Mouse (Mus musculus) embryonic facial prominence, embryonic 12.5 days (tissue): Measurements from ENCODE around the gene Nid2. TPM values are rescaled to one million over a fixed set of nuclear protein-coding genes. Genes with fewer than 3 reads are reported as not detected.

Experiments used
- ATAC-seq: fragments of 200-750 bp; cut with Nextera tagmentation; 2 replicates; pipeline ENCODE4 v1.8.0; 2017; ENCODE audit not compliant: insufficient number of reproducible peaks, insufficient read depth, low FRiP score, low TSS enrichment
- H3K27ac ChIP-seq: fragments of 300-500 bp; sonication (generic); 2 replicates; pipeline ENCODE4 v1.5.1; 2016; ENCODE audit warnings: mild to moderate bottlenecking
- H3K27me3 ChIP-seq: fragments of 300-500 bp; sonication (generic); 2 replicates; pipeline ENCODE4 v1.6.1; 2016; ENCODE audit warnings: mild to moderate bottlenecking, moderate library complexity
- H3K36me3 ChIP-seq: fragments of 300-500 bp; sonication (generic); 2 replicates; pipeline ENCODE4 v1.6.1; 2016; ENCODE audit warnings: mild to moderate bottlenecking
- H3K4me1 ChIP-seq: fragments of 300-500 bp; sonication (generic); 2 replicates; pipeline ENCODE4 v1.6.1; 2016
- H3K4me2 ChIP-seq: fragments of 300-500 bp; sonication (generic); replicated peaks from 2 replicates; pipeline ENCODE4 v1.6.1; 2016; ENCODE audit warnings: mild to moderate bottlenecking, moderate library complexity
- H3K4me3 ChIP-seq: fragments of 300-500 bp; sonication (generic); 2 replicates; pipeline ENCODE4 v1.5.1; 2016; ENCODE audit warnings: mild to moderate bottlenecking
- H3K9ac ChIP-seq: fragments of 300-500 bp; sonication (generic); 2 replicates; pipeline ENCODE4 v1.6.1; 2016; ENCODE audit warnings: mild to moderate bottlenecking, moderate library complexity
- H3K9me3 ChIP-seq: fragments of 300-500 bp; sonication (generic); 2 replicates; pipeline ENCODE4 v1.6.1; 2016; ENCODE audit warnings: mild to moderate bottlenecking, moderate library complexity
- WGBS: fragments of 180-500 bp; shearing (Covaris S2); methylation state at CpG from one replicate; pipeline ENCODE4 v1.1.7; 2016; 5-methylcytosine and 5-hydroxymethylcytosine counted together
- polyA plus RNA-seq: library from polyadenylated mRNA; unstranded; fragments of >200 nt; fragmentation: Nextera tagmentation; extraction: Ambion mirVana; gene quantifications from 2 replicates; pipeline ENCODE4 v1.2.1, GENCODE M21; 2016

The Nid2 gene
- polyA plus RNA-seq, result 85.7 and 87.2 TPM in 2 replicates

DNA sequence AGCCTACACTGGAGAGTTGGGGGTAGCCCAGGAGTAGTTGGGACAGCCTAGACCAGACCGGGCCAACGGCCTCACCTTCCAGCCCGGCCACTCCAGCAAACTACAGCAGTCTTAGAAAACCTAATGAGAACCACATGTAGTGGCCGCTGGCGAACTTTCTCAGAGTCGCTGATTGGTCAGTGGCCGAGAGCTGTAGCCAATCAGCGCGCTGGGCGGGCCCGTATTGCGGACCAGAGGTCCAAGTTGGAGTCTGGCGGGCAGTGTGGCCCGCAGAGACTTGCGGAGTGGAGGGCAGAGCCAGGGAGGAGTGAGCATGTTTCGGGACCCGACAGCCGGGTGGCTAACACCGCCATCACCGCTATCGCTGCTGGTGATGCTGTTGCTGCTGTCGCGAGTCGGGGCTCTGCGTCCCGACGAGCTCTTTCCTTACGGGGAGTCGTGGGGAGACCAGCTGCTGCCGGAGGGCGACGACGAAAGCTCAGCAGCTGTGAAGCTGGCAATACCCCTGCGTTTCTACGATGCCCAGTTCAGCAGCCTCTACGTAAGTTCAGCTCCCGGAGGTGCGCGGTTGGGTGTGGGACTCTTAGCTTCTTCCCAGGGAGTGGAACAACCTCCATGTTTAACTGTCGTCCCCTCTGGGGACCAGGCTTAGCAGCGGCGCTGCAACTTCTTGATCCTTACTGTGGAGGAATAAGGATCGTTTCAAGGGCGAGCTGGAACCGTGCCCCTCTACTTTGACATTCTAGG, at the start of gene Nid2:
Gene Nid2 (plus strand): TSS at position 241 of the 747 bp plus-strand sequence.
- Histone ChIP-seq H3K4me3 (peak within 1 kb of the TSS; percentile 59), H3K9ac (peak within 1 kb of the TSS; percentile 59), H3K4me1 (peaks cover 37% of the 10 kb centered on the region), H3K36me3 (0 out of 2 replicates have a peak, but pooled peaks cover 4% of the 10 kb centered on the region), H3K27me3 (0 out of 2 replicates have a peak, but pooled peaks cover 5% of the 10 kb centered on the region), H3K4me2 (peak within 1 kb of the TSS; percentile 67), H3K27ac (peak within 1 kb of the TSS; percentile 93), H3K9me3 (no peaks in the 10 kb centered on the region)
- ATAC-seq, result peak; percentile 92
- under 1% methylated on average over 45 of the region's 45 CpGs for WGBS

DNA sequence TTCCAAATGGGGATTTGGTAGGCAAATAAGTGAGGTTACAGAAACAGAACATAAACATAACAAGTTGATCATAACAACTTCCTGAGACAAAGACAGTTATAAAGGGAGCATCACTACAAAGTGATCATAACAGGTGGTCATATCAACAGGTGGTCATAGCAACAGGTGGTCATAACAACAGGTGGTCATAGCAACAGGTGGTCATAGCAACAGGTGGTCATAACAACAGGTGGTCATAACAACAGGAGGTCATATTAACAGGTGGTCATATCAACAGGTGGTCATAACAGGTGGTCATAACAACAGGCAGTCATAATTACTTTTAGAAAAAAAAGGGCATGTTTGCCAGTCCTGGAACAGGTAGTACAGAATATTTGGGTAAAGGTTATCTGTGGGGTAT, 49.5 kb upstream of the Nid2 start:
- no peaks in the 10 kb centered on the region for H3K4me1 ChIP-seq
- no peak for ATAC-seq
- no peaks in the 10 kb centered on the region for H3K9me3 ChIP-seq
- no peak overlapping the region for H3K4me2 ChIP-seq
- H3K27me3 ChIP-seq, result no peaks in the 10 kb centered on the region
- H3K9ac ChIP-seq, result no peak overlapping the region
- no peak overlapping the region for H3K27ac ChIP-seq
- H3K36me3 ChIP-seq, result no peaks in the 10 kb centered on the region
- H3K4me3 ChIP-seq, result no peak overlapping the region

DNA sequence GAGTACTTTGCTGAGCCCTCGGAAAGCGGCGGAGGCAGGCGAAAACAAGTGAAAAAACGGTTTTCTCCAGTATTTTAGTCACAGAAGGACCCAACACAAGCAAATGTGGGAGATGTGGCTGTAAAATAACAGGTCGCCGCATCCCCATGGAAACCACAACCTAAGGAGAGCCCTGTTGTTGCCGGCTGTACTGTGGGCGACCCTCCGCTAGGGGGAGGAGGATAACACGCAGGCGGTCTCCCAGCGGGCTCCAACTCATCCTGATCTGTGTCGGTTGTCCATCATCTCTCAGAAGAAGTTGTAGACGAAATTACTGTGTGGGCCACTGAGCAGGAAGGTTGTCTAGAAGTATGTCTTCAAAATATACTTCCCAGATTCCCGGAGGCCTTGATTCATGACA, 45.4 kb upstream of the Nid2 start:
- H3K9ac ChIP-seq, result no peak overlapping the region
- H3K9me3 ChIP-seq, result no peaks in the 10 kb centered on the region
- no peak for ATAC-seq
- peaks cover 14% of the 10 kb centered on the region for H3K4me1 ChIP-seq
- no peak overlapping the region for H3K27ac ChIP-seq
- no peaks in the 10 kb centered on the region for H3K27me3 ChIP-seq
- peak overlapping the region; percentile 28; the same call in 1 of the 2 replicates for H3K4me2 ChIP-seq
- 12% methylated on average over 16 of the region's 16 CpGs for whole genome bisulfite sequencing
- no peak overlapping the region for H3K4me3 ChIP-seq
- no peaks in the 10 kb centered on the region for H3K36me3 ChIP-seq

DNA sequence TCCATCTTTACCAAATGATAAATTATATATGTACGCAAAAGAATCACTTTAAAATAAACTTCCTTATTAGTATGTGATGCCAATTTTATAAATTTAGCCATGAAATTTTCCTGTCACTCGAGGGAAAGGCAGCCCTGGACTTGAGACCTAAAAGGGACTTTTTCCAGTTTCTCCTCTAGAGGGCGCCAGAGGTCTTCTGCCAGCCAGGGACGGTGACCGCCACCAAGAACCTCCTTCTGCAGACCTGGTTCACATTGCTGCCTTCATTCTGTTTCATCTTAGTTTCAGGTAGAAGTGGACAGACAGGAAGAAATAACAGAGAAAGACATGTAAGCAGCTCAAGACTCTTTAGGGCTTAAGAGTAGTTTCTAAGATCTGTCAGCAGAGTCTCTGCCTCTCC, 44.6 kb upstream of the Nid2 start:
- Histone ChIP-seq H3K9me3 (no peaks in the 10 kb centered on the region), H3K9ac (no peak overlapping the region), H3K27ac (no peak overlapping the region), H3K4me1 (peaks cover 14% of the 10 kb centered on the region), H3K4me2 (no peak overlapping the region), H3K36me3 (no peaks in the 10 kb centered on the region), H3K27me3 (no peaks in the 10 kb centered on the region), H3K4me3 (no peak overlapping the region)
- ATAC-seq, result no peak
- 3% methylated on average over 5 of the region's 5 CpGs for WGBS

DNA sequence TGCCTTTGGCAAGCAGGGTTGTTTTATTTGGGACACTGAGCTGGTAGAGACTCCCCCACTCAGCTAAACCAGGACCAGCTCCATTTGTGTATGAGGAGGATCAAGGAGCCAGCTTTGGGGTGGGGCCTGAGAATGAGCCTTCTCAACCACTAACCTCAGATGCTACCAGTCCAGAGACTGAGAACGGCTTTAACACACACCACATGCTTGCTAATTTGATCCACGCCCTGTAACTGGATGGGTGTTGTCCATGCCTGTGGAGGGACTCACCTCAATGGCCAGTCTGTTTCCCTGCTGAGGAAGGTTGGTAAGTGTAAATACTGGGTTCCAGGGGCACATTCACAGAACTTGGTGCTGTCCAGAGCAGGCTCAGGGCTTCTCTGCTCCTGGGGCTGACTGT, 44.1 kb upstream of the Nid2 start:
- H3K27ac ChIP-seq, result 0 out of 2 replicates have a peak overlapping the region, but pooled peaks have one; percentile 26
- H3K9ac ChIP-seq, result no peak overlapping the region
- H3K27me3 ChIP-seq, result no peaks in the 10 kb centered on the region
- H3K4me3 ChIP-seq, result no peak overlapping the region
- H3K9me3 ChIP-seq, result no peaks in the 10 kb centered on the region
- ATAC-seq, result peak; percentile 30; the same call in 1 of the 2 replicates
- no peaks in the 10 kb centered on the region for H3K36me3 ChIP-seq
- no peak overlapping the region for H3K4me2 ChIP-seq
- H3K4me1 ChIP-seq, result peaks cover 14% of the 10 kb centered on the region
- WGBS, result 16% methylated on average over 2 of the region's 2 CpGs

DNA sequence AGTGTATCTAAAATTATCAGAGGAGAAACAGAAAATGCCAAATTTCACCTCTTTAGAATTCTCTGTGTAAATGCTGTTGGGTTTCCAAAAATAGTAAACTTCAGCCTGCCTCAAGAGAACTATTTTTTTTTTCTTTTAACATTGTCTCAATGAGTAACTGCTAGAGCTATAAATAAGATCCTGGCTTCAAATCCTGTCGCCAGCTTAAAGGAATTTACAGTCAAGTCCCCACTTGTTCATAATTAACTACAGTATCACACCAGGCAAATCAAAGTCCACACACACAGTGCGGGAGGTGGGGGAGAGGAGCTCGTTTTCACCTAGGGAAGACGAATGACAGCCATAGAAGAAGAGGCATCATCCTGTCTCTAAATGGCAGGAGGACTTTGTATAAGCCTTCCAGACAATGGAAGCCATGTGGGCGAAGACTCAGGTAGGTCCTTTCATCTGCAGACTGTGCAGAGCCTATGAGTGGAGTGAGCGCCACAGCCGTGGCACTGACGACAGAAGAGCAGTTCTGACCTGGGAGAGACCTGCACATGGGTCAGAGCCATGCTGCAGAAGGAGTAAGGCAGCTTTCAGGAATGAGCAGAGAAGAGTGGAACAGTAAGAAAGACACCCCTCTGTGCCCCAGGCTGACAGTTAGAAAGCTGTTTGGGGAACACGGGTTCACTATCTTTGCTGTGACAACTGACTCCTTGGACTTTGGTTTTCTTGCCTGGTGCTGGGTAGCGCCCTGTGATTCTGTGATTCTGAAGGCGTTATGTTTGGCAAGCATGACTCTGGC, 43.2 kb upstream of the Nid2 start:
- no peaks in the 10 kb centered on the region for H3K9me3 ChIP-seq
- no peak overlapping the region for H3K27ac ChIP-seq
- H3K4me1 ChIP-seq, result peaks cover 14% of the 10 kb centered on the region
- H3K36me3 ChIP-seq, result no peaks in the 10 kb centered on the region
- H3K9ac ChIP-seq, result no peak overlapping the region
- no peak overlapping the region for H3K4me2 ChIP-seq
- 63% methylated on average over 11 of the region's 11 CpGs for whole genome bisulfite sequencing
- no peak for ATAC-seq
- no peak overlapping the region for H3K4me3 ChIP-seq
- H3K27me3 ChIP-seq, result no peaks in the 10 kb centered on the region

DNA sequence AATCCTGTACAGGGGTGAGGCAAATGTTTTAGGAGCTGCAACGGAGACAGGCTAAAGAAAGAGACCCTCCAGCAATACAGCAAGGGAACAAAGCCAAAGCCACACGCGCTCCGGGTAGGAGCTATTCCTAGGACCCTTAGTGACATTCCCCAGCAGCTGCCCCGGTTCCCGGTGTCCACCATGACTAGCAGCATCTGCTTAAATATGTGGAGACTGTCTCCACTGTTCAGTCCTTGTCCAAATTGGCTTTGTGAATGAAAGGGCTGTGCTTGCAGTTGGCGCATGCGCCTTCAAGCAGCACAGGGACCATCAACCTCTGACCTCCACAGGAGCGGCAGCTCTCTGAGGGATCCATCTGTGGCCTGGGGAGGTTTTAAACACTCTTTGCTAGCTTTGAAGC, 41.9 kb upstream of the Nid2 start:
- Histone ChIP-seq H3K4me1 (peaks cover 14% of the 10 kb centered on the region), H3K27me3 (no peaks in the 10 kb centered on the region), H3K4me2 (0 out of 2 replicates have a peak overlapping the region, but pooled peaks have one; percentile 17), H3K36me3 (no peaks in the 10 kb centered on the region), H3K4me3 (no peak overlapping the region), H3K27ac (no peak overlapping the region), H3K9ac (no peak overlapping the region), H3K9me3 (no peaks in the 10 kb centered on the region)
- WGBS, result 31% methylated on average over 9 of the region's 9 CpGs
- no peak for ATAC-seq

DNA sequence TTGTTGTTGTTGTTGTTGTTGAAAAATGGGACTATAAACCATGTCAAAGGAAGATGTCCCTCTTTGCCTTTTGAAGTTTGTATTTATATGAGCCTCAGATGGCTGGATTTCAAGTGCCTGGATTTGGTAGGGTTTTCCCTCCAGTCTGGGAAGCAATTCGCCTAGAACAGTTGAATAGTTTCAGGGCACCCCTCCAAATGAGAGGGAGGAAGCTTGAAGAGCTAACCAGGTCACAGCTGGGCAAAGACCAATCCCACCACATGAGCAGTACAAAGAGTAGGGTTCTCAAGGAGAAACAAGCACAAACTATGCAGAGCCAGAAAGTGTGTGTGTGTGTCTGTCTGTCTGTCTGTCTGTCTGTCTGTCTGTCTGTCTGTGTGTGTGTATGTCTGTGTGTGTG, 39.3 kb upstream of the Nid2 start:
- Histone ChIP-seq H3K9me3 (no peaks in the 10 kb centered on the region), H3K4me2 (no peak overlapping the region), H3K9ac (no peak overlapping the region), H3K36me3 (no peaks in the 10 kb centered on the region), H3K4me1 (peaks cover 13% of the 10 kb centered on the region), H3K4me3 (no peak overlapping the region), H3K27ac (no peak overlapping the region), H3K27me3 (no peaks in the 10 kb centered on the region)
- 64% methylated on average over 1 of the region's 1 CpGs for WGBS
- 0 out of 2 replicates have a peak, but pooled peaks have one; percentile 22 for ATAC-seq

DNA sequence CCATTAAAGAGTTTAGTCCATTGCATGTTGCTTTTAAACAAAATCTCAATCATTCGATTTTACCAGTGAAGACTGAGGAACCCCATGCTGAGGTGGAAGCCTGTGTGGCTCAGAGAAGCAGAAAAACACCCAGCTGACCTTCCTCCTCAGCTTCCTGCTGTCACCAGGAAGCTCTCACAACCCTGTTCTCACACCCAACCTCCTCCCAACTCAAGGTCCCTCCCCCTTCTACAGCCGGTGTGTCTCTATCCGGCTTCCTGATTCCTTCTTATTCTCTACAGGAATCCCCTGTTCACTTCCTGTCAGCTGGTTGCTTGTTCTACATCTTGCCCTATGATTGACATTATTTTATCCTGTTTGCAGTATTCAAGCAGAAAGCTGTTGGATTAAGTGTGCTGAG, 38.0 kb upstream of the Nid2 start:
- no peak overlapping the region for H3K27ac ChIP-seq
- peaks cover 6% of the 10 kb centered on the region for H3K4me1 ChIP-seq
- no peak overlapping the region for H3K4me3 ChIP-seq
- H3K36me3 ChIP-seq, result no peaks in the 10 kb centered on the region
- no peak for ATAC-seq
- H3K9ac ChIP-seq, result no peak overlapping the region
- no peak overlapping the region for H3K4me2 ChIP-seq
- WGBS, result 54% methylated on average over 3 of the region's 3 CpGs
- no peaks in the 10 kb centered on the region for H3K9me3 ChIP-seq
- no peaks in the 10 kb centered on the region for H3K27me3 ChIP-seq

DNA sequence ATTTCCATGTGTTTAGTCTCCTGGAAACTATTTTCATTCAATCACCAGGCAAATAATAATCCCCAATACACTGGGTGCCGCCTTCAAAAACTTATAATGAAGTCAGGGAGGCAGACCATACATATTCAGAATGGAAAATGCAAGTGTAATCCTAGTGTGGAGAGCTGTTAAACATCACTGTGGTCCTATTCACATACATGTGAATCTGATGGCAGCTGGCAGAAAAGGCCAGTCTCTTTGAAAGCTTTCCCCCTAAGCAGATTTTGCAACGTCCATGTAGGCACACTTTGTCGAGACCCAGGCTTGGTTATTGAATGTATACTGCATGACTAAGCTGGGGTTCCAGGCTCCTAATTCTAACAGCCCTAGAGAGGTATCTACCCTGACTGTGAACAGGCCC, 32.0 kb upstream of the Nid2 start:
- no peak overlapping the region for H3K9ac ChIP-seq
- no peaks in the 10 kb centered on the region for H3K4me1 ChIP-seq
- H3K27ac ChIP-seq, result no peak overlapping the region
- no peaks in the 10 kb centered on the region for H3K27me3 ChIP-seq
- 70% methylated on average over 3 of the region's 3 CpGs for WGBS
- no peak for ATAC-seq
- no peaks in the 10 kb centered on the region for H3K36me3 ChIP-seq
- no peaks in the 10 kb centered on the region for H3K9me3 ChIP-seq
- H3K4me3 ChIP-seq, result no peak overlapping the region
- H3K4me2 ChIP-seq, result no peak overlapping the region

DNA sequence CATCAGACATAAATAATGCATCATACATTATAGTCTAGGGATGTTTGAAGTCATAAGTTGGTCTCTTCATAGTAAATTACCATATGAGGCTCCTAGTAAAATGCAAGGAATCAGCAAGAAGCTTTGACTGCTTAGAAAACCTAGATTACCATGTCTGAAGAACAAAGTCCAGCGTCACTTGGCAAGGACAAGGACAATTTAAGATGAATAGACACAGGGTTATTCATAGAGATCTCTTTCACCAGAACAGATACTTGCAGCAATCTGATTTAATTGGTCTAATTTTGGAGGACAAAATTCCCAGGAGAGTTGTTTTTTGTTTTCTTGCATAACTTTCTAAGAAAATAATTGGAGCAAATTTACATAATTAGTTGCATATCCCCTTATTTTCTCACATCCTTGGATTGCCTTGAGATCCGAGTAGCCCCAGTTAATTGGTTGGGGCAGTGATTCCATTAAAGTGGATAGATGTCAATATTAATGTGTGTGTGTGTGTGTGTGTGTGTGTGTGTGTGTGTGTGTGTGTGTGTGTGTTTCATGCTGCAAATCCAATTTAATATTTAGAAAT, 30.9 kb upstream of the Nid2 start:
- Histone ChIP-seq H3K4me3 (no peak overlapping the region), H3K4me1 (no peaks in the 10 kb centered on the region), H3K9me3 (no peaks in the 10 kb centered on the region), H3K4me2 (no peak overlapping the region), H3K27ac (no peak overlapping the region), H3K27me3 (no peaks in the 10 kb centered on the region), H3K9ac (no peak overlapping the region), H3K36me3 (no peaks in the 10 kb centered on the region)
- no peak for ATAC-seq
- 41% methylated on average over 2 of the region's 2 CpGs for WGBS

DNA sequence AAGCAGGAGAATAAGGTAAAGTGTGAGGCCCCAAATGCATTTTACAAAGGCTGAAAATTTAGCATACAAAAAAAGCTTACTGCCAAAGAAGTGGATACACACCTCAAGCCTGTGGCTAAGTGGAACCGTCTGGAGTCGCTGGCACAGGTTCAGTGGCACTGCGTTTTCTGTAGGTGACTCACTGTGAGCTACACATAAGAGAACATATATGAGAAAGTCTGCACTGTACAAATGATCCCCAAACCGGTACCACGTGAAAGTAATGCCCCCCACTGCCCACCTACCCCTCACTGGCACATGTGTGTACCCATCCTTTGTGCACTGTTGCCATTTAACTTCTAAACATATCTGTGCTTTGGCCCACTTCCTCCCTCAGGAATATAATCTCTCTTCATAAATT, 22.8 kb upstream of the Nid2 start:
- Histone ChIP-seq H3K4me2 (no peak overlapping the region), H3K4me1 (no peaks in the 10 kb centered on the region), H3K9ac (no peak overlapping the region), H3K27me3 (no peaks in the 10 kb centered on the region), H3K4me3 (no peak overlapping the region), H3K36me3 (no peaks in the 10 kb centered on the region), H3K9me3 (no peaks in the 10 kb centered on the region), H3K27ac (no peak overlapping the region)
- ATAC-seq, result no peak
- WGBS, result 77% methylated on average over 5 of the region's 5 CpGs
